Mouse (Mus musculus) limb, embryonic 11.5 days (tissue): ENCODE results near the gene Rom1. TPM values are rescaled to one million over a fixed set of nuclear protein-coding genes. Genes with fewer than 3 reads are reported as not detected.

Experiments
- ATAC-seq: fragments of 200-750 bp; cut with Nextera tagmentation; 2 replicates; pipeline ENCODE4 v1.8.0; 2017; ENCODE audit warnings: low read depth; ENCODE audit not compliant: insufficient number of reproducible peaks, low FRiP score, low TSS enrichment
- DNase-seq: peaks from one replicate; pipeline ENCODE4 v3.0.0-alpha.2; 2015; ENCODE audit warnings: low spot score
- H3K27ac ChIP-seq: fragments of 300-500 bp; sonication (generic); replicated peaks from 2 replicates; pipeline ENCODE4 v1.5.1; 2014; ENCODE audit warnings: low read depth, mild to moderate bottlenecking, low read length
- H3K27me3 ChIP-seq: fragments of 300-500 bp; sonication (generic); 2 replicates; pipeline ENCODE4 v1.6.1; 2014; ENCODE audit warnings: mild to moderate bottlenecking, low read length, mixed read lengths; ENCODE audit not compliant: control insufficient read depth, insufficient read depth
- H3K36me3 ChIP-seq: fragments of 300-500 bp; sonication (generic); 2 replicates; pipeline ENCODE4 v1.6.1; 2014; ENCODE audit warnings: mild to moderate bottlenecking, low read length, moderate library complexity, mixed read lengths; ENCODE audit not compliant: control insufficient read depth, insufficient read depth
- H3K4me1 ChIP-seq: fragments of 300-500 bp; sonication (generic); 2 replicates; pipeline ENCODE4 v1.6.1; 2014; ENCODE audit warnings: low read length, mixed read lengths; ENCODE audit not compliant: control insufficient read depth, insufficient read depth
- H3K4me2 ChIP-seq: fragments of 300-500 bp; sonication (generic); 2 replicates; pipeline ENCODE4 v1.6.1; 2014; ENCODE audit warnings: low read depth, mild to moderate bottlenecking, moderate library complexity; ENCODE audit not compliant: severe bottlenecking
- H3K4me3 ChIP-seq: fragments of 300-500 bp; sonication (generic); 2 replicates; pipeline ENCODE4 v1.5.1; 2014; ENCODE audit warnings: low read depth, low read length
- H3K9ac ChIP-seq: fragments of 300-500 bp; sonication (generic); 2 replicates; pipeline ENCODE4 v1.6.1; 2014; ENCODE audit warnings: mild to moderate bottlenecking, low read length
- H3K9me3 ChIP-seq: fragments of 300-500 bp; sonication (generic); 2 replicates; pipeline ENCODE4 v1.6.1; 2016; ENCODE audit warnings: low read length; ENCODE audit not compliant: control insufficient read depth
- WGBS: fragments of 180-500 bp; shearing (Covaris S2); extraction: QIAGEN DNeasy Blood & Tissue Kit; methylation state at CpG from one replicate; pipeline ENCODE4 v1.1.7; 2014; 5-methylcytosine and 5-hydroxymethylcytosine counted together
- polyA plus RNA-seq: library from polyadenylated mRNA; unstranded; fragments of >200 nt; fragmentation: Nextera tagmentation; extraction: Ambion mirVana; gene quantifications from 2 replicates; pipeline ENCODE4 v1.2.1, GENCODE M21; 2014

Gene Rom1
- polyA plus RNA-seq, 1 experiment from 2014 or later, result 1.4 TPM

DNA sequence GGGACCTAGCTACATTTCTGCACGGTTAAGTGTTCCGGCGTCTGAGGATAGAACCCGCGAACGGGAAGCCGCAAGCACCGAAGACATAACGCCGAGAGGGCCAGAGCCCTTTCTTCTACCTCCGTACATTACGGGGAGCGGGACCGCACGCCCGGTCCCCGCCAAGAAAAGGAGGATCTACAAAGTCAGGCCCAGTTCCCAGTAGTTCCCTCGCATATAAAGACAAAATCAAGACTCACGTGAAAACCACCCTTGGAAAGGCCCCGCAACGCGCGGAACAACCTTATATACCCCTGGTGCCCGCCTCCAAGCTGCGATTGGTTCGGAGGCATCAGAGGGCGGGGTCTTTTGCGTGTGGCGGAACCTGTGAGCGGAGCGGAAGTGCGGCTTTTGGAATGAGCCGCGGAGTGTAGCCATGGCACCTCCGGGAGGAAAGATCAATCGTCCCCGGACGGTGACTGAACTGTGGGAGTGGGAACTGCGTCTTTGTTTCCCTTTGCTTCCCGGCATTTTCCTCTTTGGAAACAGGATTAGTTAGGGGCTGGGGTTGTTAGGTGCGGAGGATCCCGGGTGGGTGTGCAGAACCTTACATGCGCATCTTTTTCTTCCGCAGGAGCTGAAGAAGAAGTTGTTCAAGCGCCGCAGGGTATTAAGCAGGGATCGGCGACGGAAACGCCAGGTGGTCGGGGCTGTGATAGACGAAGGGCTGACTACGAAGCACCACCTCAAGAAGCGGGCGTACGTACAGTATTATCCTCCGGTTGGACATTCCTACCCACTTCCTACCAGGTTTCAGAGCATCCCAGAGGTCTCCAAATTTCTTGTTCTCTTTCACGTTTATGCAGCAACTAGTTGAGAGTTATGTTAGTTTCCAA lies 40.4 kb downstream of the Rom1 start, which contains the start of the genes 1810009A15Rik and Gm49416:
Gene 1810009A15Rik (plus strand): TSS at position 343 of the 875 bp plus-strand sequence.
Gene Gm49416 (plus strand): TSS at position 416 of the 875 bp plus-strand sequence.
- Histone ChIP-seq H3K4me3 (peak within 1 kb of the TSS; percentile 73), H3K27ac (peak within 1 kb of the TSS; percentile 87), H3K27me3 (no peaks in the 10 kb centered on the region), H3K9me3 (no peaks in the 10 kb centered on the region), H3K4me1 (peaks cover 6% of the 10 kb centered on the region; the same call in 1 of the 2 replicates), H3K4me2 (peak within 1 kb of the TSS; percentile 77), H3K9ac (peak within 1 kb of the TSS; percentile 80), H3K36me3 (peaks cover 6% of the 10 kb centered on the region; the same call in 1 of the 2 replicates)
- ATAC-seq (peak; percentile 93), DNase-seq (peak; percentile 97)
- WGBS, result under 1% methylated on average over 58 of the region's 58 CpGs

DNA sequence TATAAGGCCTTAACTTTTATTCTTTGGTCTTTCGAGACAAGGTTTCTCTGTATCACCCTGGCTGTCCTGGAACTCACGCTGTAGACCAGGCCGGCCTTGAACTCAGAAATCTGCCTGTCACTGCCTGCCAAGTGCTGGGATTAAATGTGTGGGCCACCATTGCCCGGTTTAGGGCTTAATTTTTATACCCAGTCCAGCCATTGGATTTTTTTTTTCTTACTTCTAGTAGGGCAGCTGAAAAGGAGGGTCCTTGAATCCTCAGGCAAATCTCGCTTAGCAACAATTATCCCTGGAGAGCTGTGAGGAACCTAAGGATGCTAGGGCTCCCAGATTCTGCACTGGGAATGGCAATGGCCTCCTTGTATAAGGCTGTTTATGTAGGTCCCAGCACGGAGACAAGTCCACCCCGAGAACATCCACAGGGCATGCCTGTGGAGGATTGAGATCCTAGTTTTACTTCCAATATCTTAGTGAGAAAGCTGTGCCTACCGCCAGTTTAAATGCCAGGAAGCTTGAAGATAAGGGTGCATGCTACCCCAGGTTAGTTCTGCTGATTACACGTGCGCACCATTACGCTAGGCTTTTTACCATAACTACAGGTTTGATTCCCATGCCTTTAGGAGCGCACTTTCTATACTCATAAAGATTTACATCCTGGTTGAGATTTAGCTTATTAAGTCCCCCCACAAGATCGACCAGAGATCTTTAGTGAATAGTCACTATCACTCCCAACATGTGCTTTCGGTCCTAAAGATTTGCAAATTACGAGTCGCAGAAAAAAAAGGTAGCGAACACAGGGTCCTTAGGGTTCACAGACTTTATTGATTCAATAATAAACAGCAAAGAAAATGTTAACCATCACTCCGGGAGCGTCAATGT lies 41.3 kb downstream of the Rom1 start:
- no peak for ATAC-seq
- DNase-seq, result peak; percentile 26
- Histone ChIP-seq H3K9me3 (no peaks in the 10 kb centered on the region), H3K9ac (peak overlapping the region; percentile 80), H3K4me3 (peak overlapping the region; percentile 73), H3K27me3 (no peaks in the 10 kb centered on the region), H3K36me3 (peaks cover 6% of the 10 kb centered on the region; the same call in 1 of the 2 replicates), H3K27ac (peak overlapping the region; percentile 63), H3K4me1 (peaks cover 6% of the 10 kb centered on the region; the same call in 1 of the 2 replicates), H3K4me2 (peak overlapping the region; percentile 77)
- WGBS, result 16% methylated on average over 19 of the region's 19 CpGs

DNA sequence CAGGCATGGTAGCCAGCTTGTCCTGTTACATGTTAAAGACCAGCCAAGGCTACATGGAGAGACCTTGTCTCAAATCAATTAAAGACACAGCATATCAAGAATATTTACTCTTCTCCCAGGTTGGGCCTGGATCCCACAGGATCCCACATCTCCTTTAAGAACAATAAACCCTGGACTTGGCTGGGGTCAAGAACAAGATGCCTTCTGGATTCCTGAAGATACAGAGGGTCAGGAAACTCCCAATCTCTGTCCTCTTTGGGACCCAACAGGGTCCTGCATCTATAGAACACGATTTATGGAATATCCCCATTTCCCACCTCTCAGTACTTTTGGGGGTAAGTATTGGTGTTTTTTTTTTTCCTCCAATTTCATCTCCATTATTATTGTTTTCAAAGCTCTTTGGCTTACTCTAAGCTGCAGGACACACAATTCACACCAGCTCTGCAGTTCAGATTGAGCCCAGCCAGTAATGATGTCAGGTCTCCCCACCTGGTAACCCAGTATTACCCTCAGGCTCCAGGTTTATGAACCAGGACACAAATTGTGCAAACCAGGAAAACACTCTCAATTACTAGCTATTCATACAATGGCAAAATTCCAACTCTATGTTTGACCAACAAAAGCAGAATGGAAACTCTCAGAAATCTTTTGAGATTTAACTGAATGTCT lies 42.1 kb downstream of the Rom1 start:
- Histone ChIP-seq H3K27me3 (no peaks in the 10 kb centered on the region), H3K4me2 (no peak overlapping the region; the same call in none of the 2 replicates), H3K4me3 (peak overlapping the region; percentile 73; the same call in 1 of the 2 replicates), H3K9ac (no peak overlapping the region; the same call in 1 of the 2 replicates), H3K4me1 (peaks cover 6% of the 10 kb centered on the region; the same call in 1 of the 2 replicates), H3K36me3 (peaks cover 6% of the 10 kb centered on the region; the same call in 1 of the 2 replicates), H3K27ac (peak overlapping the region; percentile 63), H3K9me3 (no peaks in the 10 kb centered on the region)
- ATAC-seq (no peak), DNase-seq (no peak)
- WGBS, result 63% methylated on average over 1 of the region's 1 CpGs

- H3K27ac ChIP-seq, result no peak within 1 kb of the TSS
- 77% methylated on average over 3 of the region's 3 CpGs for WGBS
- no peak within 1 kb of the TSS for H3K4me3 ChIP-seq
- no peaks in the 10 kb centered on the region for H3K36me3 ChIP-seq
- no peaks in the 10 kb centered on the region for H3K9me3 ChIP-seq
- no peaks in the 10 kb centered on the region for H3K27me3 ChIP-seq
- peaks cover 6% of the 10 kb centered on the region; the same call in 1 of the 2 replicates for H3K4me1 ChIP-seq
- DNase-seq (no peak), ATAC-seq (no peak)
- H3K4me2 ChIP-seq, result no peak within 1 kb of the TSS
- H3K9ac ChIP-seq, result no peak within 1 kb of the TSS
Observed at GRCm38 (mm10) chr19:8883616-8884015, 45.5 kb downstream of the Rom1 start, which contains the start of the genes Lbhd1 and Gm49403. TSS of gene Lbhd1 (plus strand) at chr19:8883732. TSS of gene Gm49403 (plus strand) at chr19:8883930.

DNA sequence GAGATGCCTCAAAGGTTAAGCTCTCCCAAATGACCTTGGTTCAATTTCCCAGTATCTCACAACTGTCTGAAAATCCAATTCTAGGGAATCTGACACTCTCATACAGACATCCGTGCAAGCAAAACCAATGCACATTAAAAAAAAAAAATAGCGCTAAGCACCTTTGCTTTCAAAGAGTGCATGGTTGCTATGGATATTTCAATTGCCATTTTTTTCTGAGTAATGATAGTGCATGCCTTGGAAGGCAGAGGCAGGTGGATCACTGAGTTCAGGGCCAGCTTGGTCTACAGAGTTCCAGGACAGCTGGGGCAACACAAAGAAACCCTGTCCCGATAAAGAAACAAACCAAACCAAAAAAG lies 48.1 kb downstream of the Rom1 start:
- WGBS, result 20% methylated on average over 3 of the region's 3 CpGs
- no peaks in the 10 kb centered on the region for H3K27me3 ChIP-seq
- H3K9ac ChIP-seq, result peak overlapping the region; percentile 65
- no peak overlapping the region for H3K27ac ChIP-seq
- H3K36me3 ChIP-seq, result no peaks in the 10 kb centered on the region; the same call in 1 of the 2 replicates
- H3K9me3 ChIP-seq, result no peaks in the 10 kb centered on the region
- no peaks in the 10 kb centered on the region for H3K4me1 ChIP-seq
- peak overlapping the region; percentile 51 for H3K4me3 ChIP-seq
- DNase-seq (no peak), ATAC-seq (no peak)
- H3K4me2 ChIP-seq, result peak overlapping the region; percentile 59

GRCm38 (mm10) chr19:8880311-8881033 lies 48.7 kb downstream of the Rom1 start, which contains the start of gene Uqcc3:
TSS of gene Uqcc3 (minus strand) at chr19:8880923.
- no peaks in the 10 kb centered on the region for H3K27me3 ChIP-seq
- peak within 1 kb of the TSS; percentile 59 for H3K4me2 ChIP-seq
- peak; percentile 86 for DNase-seq
- H3K9ac ChIP-seq, result peak within 1 kb of the TSS; percentile 65
- no peak within 1 kb of the TSS; the same call in 1 of the 2 replicates for H3K27ac ChIP-seq
- ATAC-seq, result peak; percentile 94
- no peaks in the 10 kb centered on the region; the same call in 1 of the 2 replicates for H3K36me3 ChIP-seq
- no peaks in the 10 kb centered on the region for H3K9me3 ChIP-seq
- WGBS, result under 1% methylated on average over 42 of the region's 42 CpGs
- H3K4me1 ChIP-seq, result no peaks in the 10 kb centered on the region
- H3K4me3 ChIP-seq, result peak within 1 kb of the TSS; percentile 51
